Mouse (Mus musculus) neural tube, embryonic 14.5 days (tissue): Measurements from ENCODE around the gene Eddm3b. TPM values are rescaled to one million over a fixed set of nuclear protein-coding genes. Genes with fewer than 3 reads are reported as not detected.

Experiments
- ATAC-seq: fragments of 200-750 bp; cut with Nextera tagmentation; 2 replicates; pipeline ENCODE4 v1.8.0; 2017; ENCODE audit warnings: low read depth, mild to moderate bottlenecking, moderate TSS enrichment, moderate library complexity
- H3K27ac ChIP-seq: fragments of 300-500 bp; sonication (generic); 2 replicates; pipeline ENCODE4 v1.5.1; 2014; ENCODE audit warnings: low read depth, mild to moderate bottlenecking, control low read depth, low read length, moderate library complexity, mixed read lengths
- H3K27me3 ChIP-seq: fragments of 300-500 bp; sonication (generic); 2 replicates; pipeline ENCODE4 v1.6.1; 2014; ENCODE audit warnings: low read length; ENCODE audit not compliant: control insufficient read depth, insufficient read depth
- H3K36me3 ChIP-seq: fragments of 300-500 bp; sonication (generic); 2 replicates; pipeline ENCODE4 v1.6.1; 2014; ENCODE audit warnings: low read length, mixed read lengths; ENCODE audit not compliant: control insufficient read depth, insufficient read depth
- H3K4me1 ChIP-seq: fragments of 300-500 bp; sonication (generic); 2 replicates; pipeline ENCODE4 v1.6.1; 2014; ENCODE audit warnings: low read length; ENCODE audit not compliant: control insufficient read depth, insufficient read depth
- H3K4me2 ChIP-seq: fragments of 300-500 bp; sonication (generic); 2 replicates; pipeline ENCODE4 v1.6.1; 2014; ENCODE audit warnings: mild to moderate bottlenecking, low read depth, low read length, control low read depth
- H3K4me3 ChIP-seq: fragments of 300-500 bp; sonication (generic); 2 replicates; pipeline ENCODE4 v1.5.1; 2014; ENCODE audit warnings: low read depth, low read length, control low read depth, mixed read lengths
- H3K9ac ChIP-seq: fragments of 300-500 bp; sonication (generic); replicated peaks from 2 replicates; pipeline ENCODE4 v1.6.1; 2014; ENCODE audit warnings: low read depth, mild to moderate bottlenecking, control low read depth, low read length, mixed read lengths
- H3K9me3 ChIP-seq: fragments of 300-500 bp; sonication (generic); 2 replicates; pipeline ENCODE4 v1.6.1; 2016; ENCODE audit warnings: low read length; ENCODE audit not compliant: control insufficient read depth
- WGBS: fragments of 180-500 bp; shearing (Covaris S2); extraction: QIAGEN DNeasy Blood & Tissue Kit; methylation state at CpG from one replicate; pipeline ENCODE4 v1.1.7; 2014; 5-methylcytosine and 5-hydroxymethylcytosine counted together
- polyA plus RNA-seq: library from polyadenylated mRNA; unstranded; fragments of >200 nt; fragmentation: Nextera tagmentation; extraction: Ambion mirVana; gene quantifications from 2 replicates; pipeline ENCODE4 v1.2.1, GENCODE M21; 2014

The Eddm3b gene
- polyA plus RNA-seq, 1 experiment from 2014 or later, result not detected

DNA sequence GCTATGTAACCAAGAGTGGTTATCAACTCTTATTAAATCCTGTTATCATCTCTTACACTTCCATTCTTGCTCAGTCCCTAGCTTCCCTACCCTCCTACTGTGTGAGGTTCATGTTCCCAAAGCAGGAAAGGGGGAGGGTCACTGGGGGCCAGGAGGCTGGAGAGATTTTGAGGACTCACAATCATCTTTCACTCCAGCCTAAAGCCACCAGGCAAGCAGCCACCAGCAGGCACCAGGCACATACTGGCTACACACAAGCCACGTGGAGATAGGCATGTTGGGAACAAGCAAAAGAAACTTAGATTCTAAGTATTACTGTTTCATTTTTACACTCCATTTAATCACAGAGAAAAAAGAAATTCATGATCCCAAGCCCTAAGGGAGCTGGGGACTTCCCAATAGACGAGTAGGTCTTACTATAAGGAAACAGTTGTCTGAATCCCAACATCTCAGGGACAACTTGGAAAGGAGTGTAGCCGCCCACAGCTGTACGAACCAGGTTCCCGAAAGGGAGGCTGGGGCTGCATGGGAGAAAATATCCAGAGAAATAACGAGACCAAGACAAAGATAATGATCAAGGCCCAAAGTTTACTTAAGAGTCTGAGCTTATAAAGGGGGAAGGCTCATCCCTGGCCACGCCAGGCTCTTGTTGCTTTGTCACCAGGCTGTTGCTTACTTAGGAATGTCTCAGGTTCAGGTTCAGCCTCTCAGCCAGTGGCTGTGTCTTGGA lies 17.0 kb downstream of the Eddm3b start:
- H3K4me3 ChIP-seq, result no peak overlapping the region
- 83% methylated on average over 7 of the region's 7 CpGs for WGBS
- no peak overlapping the region for H3K4me2 ChIP-seq
- H3K27ac ChIP-seq, result no peak overlapping the region
- no peaks in the 10 kb centered on the region for H3K4me1 ChIP-seq
- ATAC-seq, result no peak
- no peaks in the 10 kb centered on the region for H3K36me3 ChIP-seq
- H3K9me3 ChIP-seq, result no peaks in the 10 kb centered on the region
- H3K27me3 ChIP-seq, result no peaks in the 10 kb centered on the region
- no peak overlapping the region for H3K9ac ChIP-seq

GRCm38 (mm10) chr14:51132372-51132771 lies 18.1 kb downstream of the Eddm3b start:
- Histone ChIP-seq H3K27ac (no peak overlapping the region), H3K27me3 (no peaks in the 10 kb centered on the region), H3K4me1 (no peaks in the 10 kb centered on the region), H3K4me2 (no peak overlapping the region), H3K9me3 (no peaks in the 10 kb centered on the region), H3K4me3 (no peak overlapping the region), H3K9ac (no peak overlapping the region), H3K36me3 (no peaks in the 10 kb centered on the region)
- WGBS, result 92% methylated on average over 4 of the region's 4 CpGs
- no peak for ATAC-seq

DNA sequence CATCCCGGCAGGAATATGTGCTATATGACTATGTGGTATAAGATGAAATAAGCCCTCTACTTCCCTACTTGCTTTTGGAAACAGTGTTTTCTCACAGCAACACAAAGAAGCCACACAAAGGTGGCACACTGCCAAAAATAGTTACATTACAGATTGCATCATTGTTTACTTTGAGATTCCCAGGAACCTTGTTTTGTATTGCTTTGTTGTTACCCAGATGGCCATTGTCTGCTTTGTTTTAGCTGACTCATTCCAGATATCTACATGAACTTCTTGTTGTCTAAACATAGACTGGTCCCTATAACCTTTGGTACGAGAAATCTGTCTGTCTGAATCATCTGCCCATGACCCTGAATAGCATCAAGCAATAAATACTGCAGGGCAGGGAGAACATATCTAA lies 26.1 kb downstream of the Eddm3b start:
- Histone ChIP-seq H3K4me3 (no peak overlapping the region), H3K9me3 (no peaks in the 10 kb centered on the region), H3K9ac (no peak overlapping the region), H3K36me3 (no peaks in the 10 kb centered on the region), H3K4me1 (no peaks in the 10 kb centered on the region), H3K4me2 (no peak overlapping the region), H3K27ac (no peak overlapping the region), H3K27me3 (no peaks in the 10 kb centered on the region)
- ATAC-seq, result no peak
- WGBS, result 91% methylated on average over 2 of the region's 2 CpGs

GRCm38 (mm10) chr14:51142119-51142518 lies 27.9 kb downstream of the Eddm3b start:
- Histone ChIP-seq H3K9me3 (no peaks in the 10 kb centered on the region), H3K27me3 (no peaks in the 10 kb centered on the region), H3K9ac (no peak overlapping the region), H3K4me3 (no peak overlapping the region), H3K4me2 (no peak overlapping the region), H3K27ac (no peak overlapping the region), H3K4me1 (no peaks in the 10 kb centered on the region), H3K36me3 (no peaks in the 10 kb centered on the region)
- no peak for ATAC-seq
- 91% methylated on average over 4 of the region's 4 CpGs for WGBS

DNA sequence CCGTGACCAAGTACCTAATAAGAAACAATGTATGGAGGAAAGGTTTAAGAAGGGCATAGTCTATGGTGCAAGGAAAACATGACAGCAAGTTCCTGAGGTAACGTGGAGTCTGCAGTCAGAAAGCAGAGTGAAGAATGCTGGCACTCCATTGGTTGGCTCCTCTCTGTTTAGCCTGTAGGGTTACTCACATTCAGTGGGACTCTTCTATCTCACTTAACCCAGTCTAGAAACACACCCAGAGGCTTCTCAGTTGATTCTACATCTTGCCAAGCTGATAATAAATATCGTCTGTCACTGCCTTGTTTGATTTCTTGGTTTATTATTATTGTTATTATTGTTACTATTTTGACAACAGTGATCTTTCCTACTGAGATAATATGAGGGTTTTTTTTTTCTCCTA lies 28.3 kb downstream of the Eddm3b start:
- no peaks in the 10 kb centered on the region for H3K27me3 ChIP-seq
- ATAC-seq, result no peak
- H3K4me2 ChIP-seq, result no peak overlapping the region
- no peak overlapping the region for H3K4me3 ChIP-seq
- 90% methylated on average over 3 of the region's 3 CpGs for WGBS
- H3K4me1 ChIP-seq, result no peaks in the 10 kb centered on the region
- no peaks in the 10 kb centered on the region for H3K9me3 ChIP-seq
- H3K27ac ChIP-seq, result no peak overlapping the region
- H3K9ac ChIP-seq, result no peak overlapping the region
- no peaks in the 10 kb centered on the region for H3K36me3 ChIP-seq

DNA sequence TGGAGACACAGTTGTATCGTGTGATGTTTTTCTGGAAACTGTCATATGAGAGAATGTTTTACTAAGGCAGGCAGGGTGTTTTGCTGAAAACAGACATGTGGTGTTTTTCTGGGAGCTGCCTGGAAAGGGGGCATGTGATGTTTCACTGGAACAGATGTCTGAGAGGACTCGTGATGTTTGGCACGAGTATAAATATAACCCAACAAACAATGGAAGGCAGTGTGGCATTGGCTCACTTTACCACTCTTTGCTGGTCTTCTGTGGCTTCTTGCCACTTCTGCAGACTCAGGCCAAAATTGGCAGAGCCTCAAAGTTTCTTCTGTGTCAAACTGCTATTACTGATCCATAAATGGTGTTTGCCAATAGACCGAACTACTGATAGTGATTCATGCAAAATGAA lies 29.1 kb downstream of the Eddm3b start:
- H3K9me3 ChIP-seq, result no peaks in the 10 kb centered on the region
- no peak overlapping the region for H3K4me3 ChIP-seq
- no peak for ATAC-seq
- H3K27ac ChIP-seq, result no peak overlapping the region
- H3K4me2 ChIP-seq, result no peak overlapping the region
- H3K36me3 ChIP-seq, result no peaks in the 10 kb centered on the region
- no peaks in the 10 kb centered on the region for H3K4me1 ChIP-seq
- H3K9ac ChIP-seq, result no peak overlapping the region
- 72% methylated on average over 4 of the region's 4 CpGs for WGBS
- no peaks in the 10 kb centered on the region for H3K27me3 ChIP-seq

- Histone ChIP-seq H3K4me1 (no peaks in the 10 kb centered on the region), H3K36me3 (no peaks in the 10 kb centered on the region), H3K9me3 (no peaks in the 10 kb centered on the region), H3K9ac (no peak overlapping the region), H3K27ac (no peak overlapping the region), H3K4me3 (no peak overlapping the region), H3K27me3 (no peaks in the 10 kb centered on the region), H3K4me2 (no peak overlapping the region)
- WGBS, result 76% methylated on average over 2 of the region's 2 CpGs
- no peak for ATAC-seq
Measured at GRCm38 (mm10) chr14:51143937-51144336, 29.7 kb downstream of the Eddm3b start.

- Histone ChIP-seq H3K9ac (no peak overlapping the region), H3K27me3 (no peaks in the 10 kb centered on the region), H3K4me3 (no peak overlapping the region), H3K4me1 (no peaks in the 10 kb centered on the region), H3K36me3 (no peaks in the 10 kb centered on the region), H3K27ac (no peak overlapping the region), H3K9me3 (no peaks in the 10 kb centered on the region), H3K4me2 (no peak overlapping the region)
- 95% methylated on average over 4 of the region's 4 CpGs for WGBS
- ATAC-seq, result no peak
Measured at GRCm38 (mm10) chr14:51144451-51144850, 30.2 kb downstream of the Eddm3b start.

GRCm38 (mm10) chr14:51145521-51145920 lies 31.3 kb downstream of the Eddm3b start:
- WGBS, result 88% methylated on average over 6 of the region's 6 CpGs

More at GRCm38 (mm10) chr14:51145521-51145920, 31.3 kb downstream of the Eddm3b start:
- no peak for ATAC-seq
- Histone ChIP-seq H3K4me2 (no peak overlapping the region), H3K27ac (no peak overlapping the region), H3K4me3 (no peak overlapping the region), H3K27me3 (no peaks in the 10 kb centered on the region), H3K9me3 (no peaks in the 10 kb centered on the region), H3K36me3 (no peaks in the 10 kb centered on the region), H3K4me1 (no peaks in the 10 kb centered on the region), H3K9ac (no peak overlapping the region)
